ENCODE assay signal across 8 mouse cellular contexts in the genomic region with DNA sequence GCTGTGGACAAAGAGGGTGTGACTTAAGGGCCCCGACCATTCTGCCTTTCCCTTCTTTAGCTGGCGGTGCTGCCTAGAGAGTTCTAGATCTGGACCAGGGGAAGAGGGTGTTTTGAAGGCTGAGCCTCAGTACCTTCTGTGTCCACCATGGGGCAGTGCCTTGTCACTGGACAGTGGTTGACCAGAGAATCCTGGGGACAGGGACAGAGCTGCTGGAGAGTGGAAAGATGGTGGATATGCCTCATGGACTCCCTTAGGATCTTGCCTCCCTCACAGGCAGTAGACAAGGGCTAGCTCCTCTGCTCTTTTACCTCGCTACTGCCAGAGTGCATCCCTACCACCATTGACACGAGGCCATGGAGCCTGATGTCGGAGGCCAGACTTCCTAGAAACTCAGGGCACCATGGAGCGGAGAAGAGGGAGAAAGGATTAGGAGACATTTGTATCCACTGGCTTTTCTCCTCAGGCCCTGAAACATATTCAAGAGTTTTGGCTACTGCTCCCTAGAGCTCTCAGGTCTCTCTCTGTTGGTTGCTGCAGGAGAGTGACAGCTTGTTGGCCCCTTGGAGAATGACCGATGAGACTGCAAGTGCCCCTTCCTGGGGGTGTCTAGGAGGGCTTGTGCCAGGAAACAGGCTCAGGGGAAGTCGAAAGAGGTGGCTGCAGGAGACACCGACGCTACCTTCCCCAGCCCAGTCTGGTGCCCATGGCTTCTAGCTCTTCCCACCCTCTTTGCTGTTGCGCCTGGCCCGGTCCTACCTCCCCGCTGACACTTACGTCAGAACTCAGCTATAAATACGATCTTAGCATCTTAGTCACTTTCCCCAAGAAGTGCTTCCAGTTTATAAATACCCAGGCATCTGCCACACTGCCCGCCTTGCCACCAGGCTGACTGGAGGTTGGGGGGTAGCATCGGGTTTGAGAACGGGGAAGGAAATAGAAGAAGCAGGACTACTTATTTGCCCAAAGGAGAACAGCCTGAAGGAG. TPM values are rescaled to one million over a fixed set of nuclear protein-coding genes. Genes with fewer than 3 reads are reported as not detected.
DNase-seq lines count a peak whose midpoint lies in the region; ATAC-seq lines count a peak whose summit lies in the region.

A gene (minus strand): TSS at position 503 of the 987 bp plus-strand sequence.

- H3K36me3 ChIP-seq in hindbrain, embryonic 12.5 days = no peaks in the 10 kb centered on the region

- intact Hi-C loops in gastrocnemius, postnatal 36 days (cut with DNase I) = no loop called here

- H3K4me3 ChIP-seq in hindbrain, embryonic 12.5 days = no peak within 1 kb of the TSS

- no peak within 1 kb of the TSS for H3K4me2 ChIP-seq in hindbrain, embryonic 12.5 days (replicated peaks)

- peaks cover 5% of the 10 kb centered on the region; the same call in 1 of the 2 replicates for H3K4me1 ChIP-seq in hindbrain, embryonic 12.5 days

- 88% methylated on average over 18 of the region's 18 CpGs for WGBS in hindbrain, embryonic 12.5 days

- ATAC-seq in hindbrain, embryonic 12.5 days (ENCODE audit: low FRiP score) = no peak

- H3K9me3 ChIP-seq in hindbrain, embryonic 12.5 days (replicated peaks) = no peaks in the 10 kb centered on the region

- H3K27me3 ChIP-seq in hindbrain, embryonic 12.5 days = peaks cover 8% of the 10 kb centered on the region; the same call in 1 of the 2 replicates

- H3K9ac ChIP-seq in hindbrain, embryonic 12.5 days = no peak within 1 kb of the TSS

- peak; percentile 18 for DNase-seq in gastrocnemius, postnatal 10 days
- no peak for DNase-seq in gastrocnemius, postnatal 36 days
- peak; percentile 41 for DNase-seq in 416B (ENCODE audit: low read depth)
- DNase-seq in cerebellum, postnatal 36 days = peak; percentile 45 to 61
- DNase-seq in layer of hippocampus, adult 9-11 months = peak; percentile 88
- peak; percentile 68 for DNase-seq in skeletal muscle tissue, adult 2 months (ENCODE audit: low read depth, low spot score)
- DNase-seq in urinary bladder, postnatal 36 days (ENCODE audit: low spot score in 2 of 2) = no peak

- no peak within 1 kb of the TSS for H3K27ac ChIP-seq in hindbrain, embryonic 12.5 days

RNA-seq across cellular contexts. Expression of the gene that starts here (rescaled TPM):
- total RNA-seq in gastrocnemius, postnatal 10 days (2021) = not detected
- total RNA-seq in gastrocnemius, postnatal 36 days (2021) = not detected
- polyA plus RNA-seq in hindbrain, embryonic 12.5 days (2016; fragmentation: Nextera tagmentation; extraction: Ambion mirVana) = 0.08 TPM in 1 of 2 replicates, not detected in the other

Comparison
In these comparisons a context has a peak if more than half of its experiments do, and no peak if none do; other contexts are left out.
1. Peak in DNase-seq in gastrocnemius, postnatal 10 days; RNA of the gene not detected or under 1 TPM.
2. DNase-seq: peak in 416B (single experiment), cerebellum, postnatal 36 days (2 of 2), layer of hippocampus, adult 9-11 months (single experiment) and skeletal muscle tissue, adult 2 months (single experiment); none in gastrocnemius, postnatal 36 days (0 of 2) and urinary bladder, postnatal 36 days (0 of 2).